Mouse (Mus musculus) kidney, embryonic 14.5 days (tissue): ENCODE measurements around the gene Col4a2. TPM values are rescaled to one million over a fixed set of nuclear protein-coding genes. Genes with fewer than 3 reads are reported as not detected.

ENCODE experiments used
- ATAC-seq: fragments of 200-750 bp; cut with Nextera tagmentation; 2 replicates; pipeline ENCODE4 v1.8.0; 2017; ENCODE audit warnings: moderate number of reproducible peaks, mild to moderate bottlenecking, moderate TSS enrichment, moderate library complexity; ENCODE audit not compliant: low FRiP score, low TSS enrichment
- H3K27ac ChIP-seq: fragments of 300-500 bp; sonication (generic); 2 replicates; pipeline ENCODE4 v1.5.1; 2014; ENCODE audit warnings: low read depth, mild to moderate bottlenecking, low read length, moderate library complexity, mixed read lengths
- H3K27me3 ChIP-seq: fragments of 300-500 bp; sonication (generic); 2 replicates; pipeline ENCODE4 v1.6.1; 2014; ENCODE audit warnings: mild to moderate bottlenecking, low read length; ENCODE audit not compliant: control insufficient read depth, insufficient read depth
- H3K36me3 ChIP-seq: fragments of 300-500 bp; sonication (generic); 2 replicates; pipeline ENCODE4 v1.6.1; 2014; ENCODE audit warnings: low read length, mixed read lengths; ENCODE audit not compliant: control insufficient read depth, insufficient read depth
- H3K4me1 ChIP-seq: fragments of 300-500 bp; sonication (generic); 2 replicates; pipeline ENCODE4 v1.6.1; 2014; ENCODE audit warnings: low read length, mixed read lengths; ENCODE audit not compliant: control insufficient read depth, insufficient read depth
- H3K4me2 ChIP-seq: fragments of 300-500 bp; sonication (generic); replicated peaks from 2 replicates; pipeline ENCODE4 v1.6.1; 2014; ENCODE audit warnings: low read depth, mild to moderate bottlenecking, low read length
- H3K4me3 ChIP-seq: fragments of 300-500 bp; sonication (generic); 2 replicates; pipeline ENCODE4 v1.5.1; 2014; ENCODE audit warnings: mild to moderate bottlenecking, low read length
- H3K9ac ChIP-seq: fragments of 300-500 bp; sonication (generic); 2 replicates; pipeline ENCODE4 v1.6.1; 2014; ENCODE audit warnings: low read depth, mild to moderate bottlenecking, low read length, moderate library complexity
- H3K9me3 ChIP-seq: fragments of 300-500 bp; sonication (generic); 2 replicates; pipeline ENCODE4 v1.6.1; 2016; ENCODE audit warnings: low read length; ENCODE audit not compliant: control insufficient read depth
- WGBS: fragments of 180-500 bp; shearing (Covaris S2); extraction: QIAGEN DNeasy Blood & Tissue Kit; methylation state at CpG from one replicate; pipeline ENCODE4 v1.1.7; 2014; 5-methylcytosine and 5-hydroxymethylcytosine counted together
- polyA plus RNA-seq: library from polyadenylated mRNA; unstranded; fragments of >200 nt; fragmentation: Nextera tagmentation; extraction: Ambion mirVana; gene quantifications from 2 replicates; pipeline ENCODE4 v1.2.1, GENCODE M21; 2014

The Col4a2 gene
- polyA plus RNA-seq, 1 experiment from 2014 or later: 82.2 TPM

GRCm38 (mm10) chr8:11300436-11300835 is 12.2 kb upstream of the Col4a2 start:
- Histone ChIP-seq H3K9ac (no peak overlapping the region), H3K4me3 (no peak overlapping the region), H3K27me3 (no peaks in the 10 kb centered on the region), H3K4me2 (no peak overlapping the region), H3K4me1 (peaks cover 58% of the 10 kb centered on the region), H3K36me3 (no peaks in the 10 kb centered on the region), H3K27ac (no peak overlapping the region), H3K9me3 (no peaks in the 10 kb centered on the region)
- WGBS: 74% methylated on average over 8 of the region's 8 CpGs
- ATAC-seq: no peak

GRCm38 (mm10) chr8:11304027-11304601 is 8.5 kb upstream of the Col4a2 start:
- Histone ChIP-seq H3K9me3 (no peaks in the 10 kb centered on the region), H3K27ac (no peak overlapping the region), H3K36me3 (peaks cover 16% of the 10 kb centered on the region), H3K27me3 (no peaks in the 10 kb centered on the region), H3K4me3 (no peak overlapping the region), H3K9ac (no peak overlapping the region), H3K4me2 (no peak overlapping the region), H3K4me1 (peaks cover 40% of the 10 kb centered on the region)
- ATAC-seq: no peak
- WGBS: 48% methylated on average over 6 of the region's 6 CpGs

- WGBS: 82% methylated on average over 1 of the region's 1 CpGs
- H3K4me1 ChIP-seq: peaks cover 40% of the 10 kb centered on the region
- peaks cover 16% of the 10 kb centered on the region for H3K36me3 ChIP-seq
- ATAC-seq: no peak
- no peak overlapping the region for H3K9ac ChIP-seq
- no peak overlapping the region for H3K4me2 ChIP-seq
- H3K9me3 ChIP-seq: no peaks in the 10 kb centered on the region
- H3K4me3 ChIP-seq: no peak overlapping the region
- no peaks in the 10 kb centered on the region for H3K27me3 ChIP-seq
- H3K27ac ChIP-seq: no peak overlapping the region
Observed at GRCm38 (mm10) chr8:11305539-11305938, 7.1 kb upstream of the Col4a2 start.

GRCm38 (mm10) chr8:11307451-11307850 is 5.2 kb upstream of the Col4a2 start:
- peaks cover 16% of the 10 kb centered on the region for H3K36me3 ChIP-seq
- no peaks in the 10 kb centered on the region for H3K9me3 ChIP-seq
- ATAC-seq: no peak
- H3K9ac ChIP-seq: no peak overlapping the region
- no peak overlapping the region for H3K4me3 ChIP-seq
- H3K4me1 ChIP-seq: peaks cover 40% of the 10 kb centered on the region
- H3K4me2 ChIP-seq: no peak overlapping the region
- no peak overlapping the region for H3K27ac ChIP-seq
- H3K27me3 ChIP-seq: no peaks in the 10 kb centered on the region
- WGBS: 80% methylated on average over 7 of the region's 7 CpGs

GRCm38 (mm10) chr8:11308570-11308998 is 4.0 kb upstream of the Col4a2 start:
- WGBS: 73% methylated on average over 7 of the region's 7 CpGs
- 0 out of 2 replicates have a peak overlapping the region, but pooled peaks have one; percentile 82 for H3K4me2 ChIP-seq
- H3K4me1 ChIP-seq: peaks cover 36% of the 10 kb centered on the region

GRCm38 (mm10) chr8:11309226-11309625 is 3.4 kb upstream of the Col4a2 start:
- peaks cover 16% of the 10 kb centered on the region for H3K36me3 ChIP-seq
- H3K27ac ChIP-seq: peak overlapping the region; percentile 19; the same call in 1 of the 2 replicates
- peak overlapping the region; percentile 82 for H3K4me2 ChIP-seq
- H3K4me1 ChIP-seq: peaks cover 39% of the 10 kb centered on the region
- H3K9me3 ChIP-seq: no peaks in the 10 kb centered on the region
- 40% methylated on average over 5 of the region's 5 CpGs for WGBS
- H3K27me3 ChIP-seq: no peaks in the 10 kb centered on the region
- no peak for ATAC-seq
- H3K4me3 ChIP-seq: no peak overlapping the region; the same call in 1 of the 2 replicates
- H3K9ac ChIP-seq: no peak overlapping the region

More at GRCm38 (mm10) chr8:11308570-11308998, 4.0 kb upstream of the Col4a2 start:
- H3K9me3 ChIP-seq: no peaks in the 10 kb centered on the region
- H3K4me3 ChIP-seq: no peak overlapping the region
- H3K36me3 ChIP-seq: peaks cover 16% of the 10 kb centered on the region
- no peak overlapping the region for H3K9ac ChIP-seq
- no peak for ATAC-seq
- H3K27ac ChIP-seq: no peak overlapping the region; the same call in 1 of the 2 replicates
- H3K27me3 ChIP-seq: no peaks in the 10 kb centered on the region

GRCm38 (mm10) chr8:11310049-11310448 is 2.6 kb upstream of the Col4a2 start:
- Histone ChIP-seq H3K4me1 (peaks cover 40% of the 10 kb centered on the region), H3K9me3 (no peaks in the 10 kb centered on the region), H3K4me3 (peak overlapping the region; percentile 87), H3K4me2 (peak overlapping the region; percentile 82), H3K27ac (no peak overlapping the region; the same call in 1 of the 2 replicates), H3K36me3 (peaks cover 16% of the 10 kb centered on the region), H3K27me3 (no peaks in the 10 kb centered on the region), H3K9ac (peak overlapping the region; percentile 95; the same call in 1 of the 2 replicates)
- no peak for ATAC-seq
- WGBS: 41% methylated on average over 2 of the region's 2 CpGs

- WGBS: under 1% methylated on average over 34 of the region's 34 CpGs
- peaks cover 40% of the 10 kb centered on the region for H3K4me1 ChIP-seq
- 0 out of 2 replicates have a peak, but pooled peaks have one; percentile 0 for ATAC-seq
Observed at GRCm38 (mm10) chr8:11311681-11312348, 790 bp upstream of the Col4a2 start.

More at GRCm38 (mm10) chr8:11311681-11312348, 790 bp upstream of the Col4a2 start:
- Histone ChIP-seq H3K27ac (peak overlapping the region; percentile 89), H3K4me3 (peak overlapping the region; percentile 87), H3K36me3 (peaks cover 14% of the 10 kb centered on the region), H3K9ac (peak overlapping the region; percentile 95), H3K27me3 (no peaks in the 10 kb centered on the region), H3K9me3 (no peaks in the 10 kb centered on the region), H3K4me2 (peak overlapping the region; percentile 82)
